Mouse (Mus musculus) forebrain, embryonic 15.5 days (tissue): ENCODE results near the gene Svs1. TPM values are rescaled to one million over a fixed set of nuclear protein-coding genes. Genes with fewer than 3 reads are reported as not detected.

Experiments used
- ATAC-seq: fragments of 200-750 bp; cut with Nextera tagmentation; replicated peaks from 2 replicates; pipeline ENCODE4 v1.8.0; 2017; ENCODE audit warnings: mild to moderate bottlenecking, moderate TSS enrichment, moderate library complexity
- H3K27ac ChIP-seq: fragments of 300-500 bp; sonication (generic); replicated peaks from 2 replicates; pipeline ENCODE4 v1.5.1; 2015; ENCODE audit warnings: mild to moderate bottlenecking, inconsistent platforms
- H3K27me3 ChIP-seq: fragments of 300-500 bp; sonication (generic); 2 replicates; pipeline ENCODE4 v1.6.1; 2015; ENCODE audit warnings: inconsistent platforms
- H3K36me3 ChIP-seq: fragments of 300-500 bp; sonication (generic); 2 replicates; pipeline ENCODE4 v1.6.1; 2015; ENCODE audit warnings: mild to moderate bottlenecking, inconsistent platforms
- H3K4me1 ChIP-seq: fragments of 300-500 bp; sonication (generic); 2 replicates; pipeline ENCODE4 v1.6.1; 2015; ENCODE audit warnings: inconsistent platforms
- H3K4me2 ChIP-seq: fragments of 300-500 bp; sonication (generic); replicated peaks from 2 replicates; pipeline ENCODE4 v1.6.1; 2015; ENCODE audit warnings: mild to moderate bottlenecking, inconsistent platforms
- H3K4me3 ChIP-seq: fragments of 300-500 bp; sonication (generic); 2 replicates; pipeline ENCODE4 v1.5.1; 2015; ENCODE audit warnings: mild to moderate bottlenecking, inconsistent platforms
- H3K9ac ChIP-seq: fragments of 300-500 bp; sonication (generic); replicated peaks from 2 replicates; pipeline ENCODE4 v1.6.1; 2015; ENCODE audit warnings: mild to moderate bottlenecking, inconsistent platforms
- H3K9me3 ChIP-seq: fragments of 300-500 bp; sonication (generic); 2 replicates; pipeline ENCODE4 v1.6.1; 2016; ENCODE audit warnings: inconsistent platforms
- WGBS: fragments of 180-500 bp; shearing (Covaris S2); methylation state at CpG from one replicate; pipeline ENCODE4 v1.1.7; 2015; ENCODE audit warnings: mixed read lengths; 5-methylcytosine and 5-hydroxymethylcytosine counted together
- polyA plus RNA-seq: library from polyadenylated mRNA; unstranded; fragments of >200 nt; fragmentation: Nextera tagmentation; extraction: Ambion mirVana; gene quantifications from 2 replicates; pipeline ENCODE4 v1.2.1, GENCODE M21; 2015

Gene Svs1
- polyA plus RNA-seq, 1 experiment from 2014 or later, result not detected

- WGBS, result 89% methylated on average over 3 of the region's 3 CpGs
- H3K9ac ChIP-seq, result no peak overlapping the region
- H3K4me2 ChIP-seq, result no peak overlapping the region
- H3K4me3 ChIP-seq, result no peak overlapping the region
- H3K4me1 ChIP-seq, result peaks cover 4% of the 10 kb centered on the region; the same call in 1 of the 2 replicates
- H3K9me3 ChIP-seq, result no peaks in the 10 kb centered on the region
- no peaks in the 10 kb centered on the region for H3K36me3 ChIP-seq
- ATAC-seq, result no peak
- H3K27ac ChIP-seq, result no peak overlapping the region
- no peaks in the 10 kb centered on the region for H3K27me3 ChIP-seq
Observed at GRCm38 (mm10) chr6:49013458-49013857, 26.8 kb downstream of the Svs1 start.

GRCm38 (mm10) chr6:49017150-49017549 is 30.5 kb downstream of the Svs1 start:
- Histone ChIP-seq H3K36me3 (no peaks in the 10 kb centered on the region), H3K27ac (no peak overlapping the region), H3K4me1 (peaks cover 13% of the 10 kb centered on the region), H3K27me3 (peaks cover 4% of the 10 kb centered on the region; the same call in 1 of the 2 replicates), H3K9me3 (no peaks in the 10 kb centered on the region), H3K9ac (no peak overlapping the region), H3K4me3 (no peak overlapping the region), H3K4me2 (no peak overlapping the region)
- WGBS, result 71% methylated on average over 12 of the region's 12 CpGs
- ATAC-seq, result no peak

GRCm38 (mm10) chr6:49019341-49019740 is 32.7 kb downstream of the Svs1 start:
- H3K4me3 ChIP-seq, result no peak overlapping the region
- peaks cover 13% of the 10 kb centered on the region for H3K4me1 ChIP-seq
- peaks cover 4% of the 10 kb centered on the region for H3K27me3 ChIP-seq
- ATAC-seq, result no peak
- H3K9me3 ChIP-seq, result no peaks in the 10 kb centered on the region
- H3K36me3 ChIP-seq, result no peaks in the 10 kb centered on the region
- H3K9ac ChIP-seq, result no peak overlapping the region
- no peak overlapping the region for H3K4me2 ChIP-seq
- 79% methylated on average over 1 of the region's 1 CpGs for WGBS
- no peak overlapping the region for H3K27ac ChIP-seq

- Histone ChIP-seq H3K27ac (no peak overlapping the region), H3K36me3 (no peaks in the 10 kb centered on the region), H3K27me3 (peaks cover 4% of the 10 kb centered on the region), H3K9ac (no peak overlapping the region), H3K4me2 (no peak overlapping the region), H3K4me3 (no peak overlapping the region), H3K4me1 (peaks cover 13% of the 10 kb centered on the region), H3K9me3 (no peaks in the 10 kb centered on the region)
- ATAC-seq, result peak; percentile 97
- WGBS, result 11% methylated on average over 14 of the region's 14 CpGs
Observed at GRCm38 (mm10) chr6:49021141-49022012, 34.7 kb downstream of the Svs1 start.

- Histone ChIP-seq H3K4me3 (no peak overlapping the region), H3K27me3 (peaks cover 4% of the 10 kb centered on the region), H3K27ac (no peak overlapping the region), H3K4me1 (peaks cover 13% of the 10 kb centered on the region), H3K4me2 (no peak overlapping the region), H3K9ac (no peak overlapping the region), H3K9me3 (no peaks in the 10 kb centered on the region), H3K36me3 (no peaks in the 10 kb centered on the region)
- WGBS, result 71% methylated on average over 2 of the region's 2 CpGs
- ATAC-seq, result no peak
Observed at GRCm38 (mm10) chr6:49022384-49022783, 35.7 kb downstream of the Svs1 start.

GRCm38 (mm10) chr6:49023315-49023714 is 36.7 kb downstream of the Svs1 start:
- Histone ChIP-seq H3K27ac (no peak overlapping the region), H3K9me3 (no peaks in the 10 kb centered on the region), H3K4me1 (peaks cover 13% of the 10 kb centered on the region), H3K27me3 (peaks cover 4% of the 10 kb centered on the region), H3K9ac (no peak overlapping the region), H3K4me3 (no peak overlapping the region), H3K4me2 (no peak overlapping the region), H3K36me3 (no peaks in the 10 kb centered on the region)
- ATAC-seq, result no peak
- WGBS, result 87% methylated on average over 10 of the region's 10 CpGs

GRCm38 (mm10) chr6:49025290-49025689 is 38.6 kb downstream of the Svs1 start:
- Histone ChIP-seq H3K4me3 (no peak overlapping the region), H3K9me3 (no peaks in the 10 kb centered on the region), H3K36me3 (no peaks in the 10 kb centered on the region), H3K27ac (no peak overlapping the region), H3K27me3 (no peaks in the 10 kb centered on the region; the same call in none of the 2 replicates), H3K4me2 (no peak overlapping the region), H3K9ac (no peak overlapping the region), H3K4me1 (peaks cover 13% of the 10 kb centered on the region)
- 59% methylated on average over 7 of the region's 7 CpGs for WGBS
- no peak for ATAC-seq

- H3K36me3 ChIP-seq, result no peaks in the 10 kb centered on the region
- H3K4me1 ChIP-seq, result peaks cover 4% of the 10 kb centered on the region; the same call in 1 of the 2 replicates
- H3K4me2 ChIP-seq, result no peak overlapping the region
- H3K4me3 ChIP-seq, result no peak overlapping the region
- no peaks in the 10 kb centered on the region; the same call in none of the 2 replicates for H3K27me3 ChIP-seq
- H3K9me3 ChIP-seq, result no peaks in the 10 kb centered on the region
- no peak overlapping the region for H3K27ac ChIP-seq
- ATAC-seq, result no peak
- no peak overlapping the region for H3K9ac ChIP-seq
- 90% methylated on average over 5 of the region's 5 CpGs for WGBS
Observed at GRCm38 (mm10) chr6:49026496-49026895, 39.8 kb downstream of the Svs1 start.

GRCm38 (mm10) chr6:49028019-49028418 is 41.4 kb downstream of the Svs1 start:
- H3K27me3 ChIP-seq, result peaks cover 4% of the 10 kb centered on the region
- no peaks in the 10 kb centered on the region for H3K4me1 ChIP-seq
- H3K4me3 ChIP-seq, result no peak overlapping the region
- no peaks in the 10 kb centered on the region for H3K36me3 ChIP-seq
- WGBS, result 83% methylated on average over 6 of the region's 6 CpGs
- no peaks in the 10 kb centered on the region for H3K9me3 ChIP-seq
- H3K27ac ChIP-seq, result no peak overlapping the region
- ATAC-seq, result no peak
- no peak overlapping the region for H3K4me2 ChIP-seq
- H3K9ac ChIP-seq, result no peak overlapping the region

- no peak overlapping the region for H3K27ac ChIP-seq
- 82% methylated on average over 3 of the region's 3 CpGs for WGBS
- H3K9me3 ChIP-seq, result no peaks in the 10 kb centered on the region
- no peaks in the 10 kb centered on the region for H3K36me3 ChIP-seq
- no peaks in the 10 kb centered on the region for H3K4me1 ChIP-seq
- no peak overlapping the region for H3K9ac ChIP-seq
- H3K27me3 ChIP-seq, result peaks cover 4% of the 10 kb centered on the region
- ATAC-seq, result no peak
- no peak overlapping the region for H3K4me2 ChIP-seq
- H3K4me3 ChIP-seq, result no peak overlapping the region
Observed at GRCm38 (mm10) chr6:49028708-49029107, 42.0 kb downstream of the Svs1 start.

- H3K9ac ChIP-seq, result no peak overlapping the region
- H3K27ac ChIP-seq, result no peak overlapping the region
- 93% methylated on average over 4 of the region's 4 CpGs for WGBS
- H3K4me2 ChIP-seq, result no peak overlapping the region
- no peak overlapping the region for H3K4me3 ChIP-seq
- ATAC-seq, result no peak
- H3K27me3 ChIP-seq, result 0 out of 2 replicates have a peak, but pooled peaks cover 4% of the 10 kb centered on the region
- no peaks in the 10 kb centered on the region for H3K4me1 ChIP-seq
- no peaks in the 10 kb centered on the region for H3K9me3 ChIP-seq
- no peaks in the 10 kb centered on the region for H3K36me3 ChIP-seq
Observed at GRCm38 (mm10) chr6:49031230-49031629, 44.6 kb downstream of the Svs1 start.

- H3K36me3 ChIP-seq, result no peaks in the 10 kb centered on the region
- H3K9ac ChIP-seq, result no peak overlapping the region
- no peak overlapping the region for H3K4me3 ChIP-seq
- WGBS, result 47% methylated on average over 4 of the region's 4 CpGs
- H3K4me2 ChIP-seq, result no peak overlapping the region
- 0 out of 2 replicates have a peak, but pooled peaks cover 4% of the 10 kb centered on the region for H3K27me3 ChIP-seq
- H3K4me1 ChIP-seq, result no peaks in the 10 kb centered on the region
- no peak for ATAC-seq
- no peaks in the 10 kb centered on the region for H3K9me3 ChIP-seq
- no peak overlapping the region for H3K27ac ChIP-seq
Observed at GRCm38 (mm10) chr6:49032783-49033182, 46.1 kb downstream of the Svs1 start.
